Comparison of ENCODE assay signal across 30 mouse cellular contexts in the genomic region with DNA sequence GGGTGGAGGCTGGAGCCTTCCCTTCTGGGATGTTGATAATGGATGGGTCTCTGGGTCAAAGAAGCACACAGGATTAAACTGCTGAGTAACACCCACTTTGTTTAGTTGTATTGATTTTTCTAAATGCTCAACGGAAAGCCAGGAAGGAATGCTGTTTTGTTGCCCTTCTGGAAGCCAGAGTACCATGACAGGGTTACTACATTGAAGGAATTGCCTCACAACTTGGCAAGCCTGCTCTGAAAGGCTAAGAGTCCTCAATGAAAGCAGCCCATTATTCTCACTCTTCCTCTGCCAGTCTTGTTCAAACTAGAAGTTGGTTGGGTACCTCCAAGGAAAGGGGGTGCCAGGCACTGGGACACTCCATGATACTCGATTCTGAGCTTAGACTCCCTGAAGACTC.
A peak's percentile ranks its signal among the peaks of the same experiment; 100 is the strongest.
DNase-seq lines count a peak whose midpoint lies in the region; ATAC-seq and TF ChIP-seq lines count a peak whose summit lies in the region.
"Had no signal": no experiment of that assay in that cellular context is flagged by ENCODE, and none has a peak within 500 bp of the region (broad histone marks: within the 10 kb centered on the region; RNA-seq: fewer than 3 reads in every experiment).

No protein-coding gene starts in this region.

- H3K9ac ChIP-seq in stomach, postnatal 0 days (ENCODE audit: low read length): no peak overlapping the region
- H3K9ac ChIP-seq: embryonic facial prominence, embryonic 15.5 days; forebrain, postnatal 0 days; hindbrain, embryonic 12.5 days; intestine, embryonic 15.5 days; limb, embryonic 13.5 days; liver, embryonic 14.5 days; midbrain, embryonic 13.5 days; stomach, embryonic 15.5 days had no signal

- no peak for TF ChIP-seq CTCF in stomach, postnatal 0 days (IDR thresholded peaks at IDR 0.05; ENCODE audit: low read depth)

- H3K4me1 ChIP-seq in stomach, postnatal 0 days (replicated peaks; ENCODE audit: control insufficient read depth, insufficient read depth): no peaks in the 10 kb centered on the region
- H3K4me1 ChIP-seq: embryonic facial prominence, embryonic 10.5 days; embryonic facial prominence, embryonic 15.5 days; hindbrain, embryonic 12.5 days; intestine, embryonic 15.5 days; limb, embryonic 13.5 days; megakaryocyte, embryonic 14.5 days; midbrain, embryonic 13.5 days; stomach, embryonic 15.5 days had no signal

- TF ChIP-seq EP300 in stomach, postnatal 0 days (optimal IDR thresholded peaks at IDR 0.05): no peak

- DNase-seq in lung, adult 18-20 months: peak; percentile 41 to 70
- DNase-seq in lung, postnatal 4 days: no peak
- peak; percentile 81 for DNase-seq in fat pad, adult 2 months (ENCODE audit: extremely low read depth, low read depth, low spot score)
- DNase-seq in lung, postnatal 10 days: peak; percentile 28
- DNase-seq in stomach, postnatal 0 days (ENCODE audit: low spot score): no peak
- DNase-seq in heart, adult 8-10 months (ENCODE audit: low spot score): no peak
- DNase-seq: B cell, adult 2 months; cerebellum, adult 8-10 months; cerebellum, postnatal 25 days; forebrain, postnatal 0 days; gastrocnemius, postnatal 10 days; heart, postnatal 36 days; kidney, adult 2 months; kidney, postnatal 4 days; retina, postnatal 1 day; right cerebral cortex, postnatal 25 days; thymus, adult 18-20 months; thymus, postnatal 25 days had no signal

- no peaks in the 10 kb centered on the region for H3K36me3 ChIP-seq in stomach, postnatal 0 days (ENCODE audit: control insufficient read depth, insufficient read depth, low read length)
- H3K36me3 ChIP-seq: embryonic facial prominence, embryonic 10.5 days; embryonic facial prominence, embryonic 15.5 days; hindbrain, embryonic 12.5 days; intestine, embryonic 15.5 days; limb, embryonic 13.5 days; midbrain, embryonic 13.5 days; stomach, embryonic 15.5 days had no signal

- no peak overlapping the region for H3K27ac ChIP-seq in stomach, postnatal 0 days (replicated peaks)
- H3K27ac ChIP-seq: embryonic facial prominence, embryonic 10.5 days; embryonic facial prominence, embryonic 15.5 days; hindbrain, embryonic 12.5 days; hindbrain, postnatal 0 days; intestine, embryonic 15.5 days; limb, embryonic 13.5 days; liver, embryonic 14.5 days; midbrain, embryonic 13.5 days; stomach, embryonic 15.5 days had no signal

- no peak overlapping the region for H3K4me2 ChIP-seq in stomach, postnatal 0 days (replicated peaks; ENCODE audit: low read depth)
- H3K4me2 ChIP-seq: embryonic facial prominence, embryonic 15.5 days; heart, embryonic 11.5 days; hindbrain, embryonic 12.5 days; intestine, embryonic 15.5 days; limb, embryonic 13.5 days; midbrain, embryonic 13.5 days; stomach, embryonic 15.5 days had no signal

- ATAC-seq in monocyte, adult 5-6 weeks (replicated peaks; ENCODE audit: insufficient number of reproducible peaks, low FRiP score, low TSS enrichment, poor library complexity, severe bottlenecking): no peak
- ATAC-seq in stomach, postnatal 0 days (ENCODE audit: low FRiP score, low TSS enrichment): no peak
- ATAC-seq: forebrain, postnatal 0 days; hindbrain, postnatal 0 days; intestine, embryonic 15.5 days; midbrain, embryonic 13.5 days had no signal

- no peaks in the 10 kb centered on the region for H3K27me3 ChIP-seq in stomach, postnatal 0 days (ENCODE audit: control insufficient read depth, insufficient read depth, low read length)
- H3K27me3 ChIP-seq: embryonic facial prominence, embryonic 15.5 days; hindbrain, embryonic 12.5 days; intestine, embryonic 15.5 days; limb, embryonic 13.5 days; megakaryocyte, embryonic 14.5 days; midbrain, embryonic 13.5 days; stomach, embryonic 15.5 days had no signal

- no peaks in the 10 kb centered on the region for H3K9me3 ChIP-seq in stomach, postnatal 0 days (ENCODE audit: control insufficient read depth, low read length)
- H3K9me3 ChIP-seq: embryonic facial prominence, embryonic 10.5 days; embryonic facial prominence, embryonic 15.5 days; hindbrain, embryonic 12.5 days; intestine, embryonic 15.5 days; limb, embryonic 13.5 days; midbrain, embryonic 13.5 days; stomach, embryonic 15.5 days had no signal

- no peak overlapping the region for H3K4me3 ChIP-seq in stomach, postnatal 0 days (ENCODE audit: low read depth, low read length)
- H3K4me3 ChIP-seq: embryonic facial prominence, embryonic 10.5 days; embryonic facial prominence, embryonic 15.5 days; hindbrain, embryonic 12.5 days; intestine, embryonic 15.5 days; limb, embryonic 13.5 days; megakaryocyte, embryonic 14.5 days; midbrain, embryonic 13.5 days; stomach, embryonic 15.5 days had no signal

- WGBS in stomach, postnatal 0 days: 60% methylated on average over 2 of the region's 2 CpGs

Comparison
In these comparisons a context has a peak if more than half of its experiments do, and no peak if none do; other contexts are left out.
1. DNase-seq: peak in lung, adult 18-20 months (2 of 2), fat pad, adult 2 months (single experiment) and lung, postnatal 10 days (single experiment); none in lung, postnatal 4 days (0 of 2), stomach, postnatal 0 days (single experiment) and heart, adult 8-10 months (single experiment).